Mouse (Mus musculus) forebrain, embryonic 13.5 days (tissue): ENCODE data around the gene Itgb2l. TPM values are rescaled to one million over a fixed set of nuclear protein-coding genes. Genes with fewer than 3 reads are reported as not detected.
"Not testable (repeated sequence)": the region's sequence is repeated elsewhere in the genome, so short reads cannot be mapped to it uniquely, and the experiment has no call there.

Experiments
- ATAC-seq: fragments of 200-750 bp; cut with Nextera tagmentation; 2 replicates; pipeline ENCODE4 v1.8.0; 2017
- H3K27ac ChIP-seq: fragments of 300-500 bp; sonication (generic); 2 replicates; pipeline ENCODE4 v1.5.1; 2015; ENCODE audit warnings: inconsistent platforms, mild to moderate bottlenecking, moderate library complexity
- H3K27me3 ChIP-seq: fragments of 300-500 bp; sonication (generic); 2 replicates; pipeline ENCODE4 v1.6.1; 2015; ENCODE audit warnings: mild to moderate bottlenecking, inconsistent platforms
- H3K36me3 ChIP-seq: fragments of 300-500 bp; sonication (generic); 2 replicates; pipeline ENCODE4 v1.6.1; 2015; ENCODE audit warnings: mild to moderate bottlenecking, inconsistent platforms; ENCODE audit not compliant: poor library complexity, severe bottlenecking
- H3K4me1 ChIP-seq: fragments of 300-500 bp; sonication (generic); 2 replicates; pipeline ENCODE4 v1.6.1; 2015; ENCODE audit warnings: inconsistent platforms
- H3K4me2 ChIP-seq: fragments of 300-500 bp; sonication (generic); 2 replicates; pipeline ENCODE4 v1.6.1; 2015; ENCODE audit warnings: inconsistent platforms, mild to moderate bottlenecking, moderate library complexity
- H3K4me3 ChIP-seq: fragments of 300-500 bp; sonication (generic); 2 replicates; pipeline ENCODE4 v1.5.1; 2015; ENCODE audit warnings: mild to moderate bottlenecking, inconsistent platforms
- H3K9ac ChIP-seq: fragments of 300-500 bp; sonication (generic); 2 replicates; pipeline ENCODE4 v1.6.1; 2015; ENCODE audit warnings: mild to moderate bottlenecking, inconsistent platforms
- H3K9me3 ChIP-seq: fragments of 300-500 bp; sonication (generic); replicated peaks from 2 replicates; pipeline ENCODE4 v1.6.1; 2016; ENCODE audit warnings: inconsistent platforms
- WGBS: fragments of 180-500 bp; shearing (Covaris S2); methylation state at CpG from one replicate; pipeline ENCODE4 v1.1.7; 2015; 5-methylcytosine and 5-hydroxymethylcytosine counted together
- polyA plus RNA-seq: library from polyadenylated mRNA; unstranded; fragments of >200 nt; fragmentation: Nextera tagmentation; extraction: Ambion mirVana; gene quantifications from 2 replicates; pipeline ENCODE4 v1.2.1, GENCODE M21; 2015

Gene Itgb2l
- polyA plus RNA-seq, 1 experiment from 2014 or later = not detected

DNA sequence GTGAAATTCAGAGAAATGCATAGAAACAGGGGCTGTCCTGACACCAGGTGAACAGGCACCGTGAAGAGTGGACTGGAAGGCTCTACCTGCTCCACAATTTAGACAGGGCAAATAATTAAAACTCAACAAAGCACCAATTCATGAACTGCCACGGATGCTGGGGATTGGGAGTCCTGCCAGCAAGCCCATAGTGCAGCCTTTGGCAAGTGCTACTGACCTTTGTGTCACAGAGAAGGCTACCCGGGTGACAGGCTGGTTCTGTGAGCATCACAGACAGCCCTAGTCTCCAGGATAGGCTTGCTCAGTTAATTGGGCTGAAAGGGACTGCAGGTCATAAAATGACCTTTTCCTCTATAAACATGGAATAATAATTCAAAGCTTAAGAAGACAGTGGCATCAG, 17.4 kb upstream of the Itgb2l start:
- ATAC-seq = no peak
- Histone ChIP-seq H3K27me3 (0 out of 2 replicates have a peak, but pooled peaks cover 5% of the 10 kb centered on the region), H3K4me3 (no peak overlapping the region), H3K4me1 (peaks cover 8% of the 10 kb centered on the region; the same call in 1 of the 2 replicates), H3K9ac (no peak overlapping the region), H3K9me3 (no peaks in the 10 kb centered on the region), H3K36me3 (no peaks in the 10 kb centered on the region), H3K4me2 (no peak overlapping the region), H3K27ac (no peak overlapping the region)
- 30% methylated on average over 3 of the region's 3 CpGs for whole genome bisulfite sequencing

DNA sequence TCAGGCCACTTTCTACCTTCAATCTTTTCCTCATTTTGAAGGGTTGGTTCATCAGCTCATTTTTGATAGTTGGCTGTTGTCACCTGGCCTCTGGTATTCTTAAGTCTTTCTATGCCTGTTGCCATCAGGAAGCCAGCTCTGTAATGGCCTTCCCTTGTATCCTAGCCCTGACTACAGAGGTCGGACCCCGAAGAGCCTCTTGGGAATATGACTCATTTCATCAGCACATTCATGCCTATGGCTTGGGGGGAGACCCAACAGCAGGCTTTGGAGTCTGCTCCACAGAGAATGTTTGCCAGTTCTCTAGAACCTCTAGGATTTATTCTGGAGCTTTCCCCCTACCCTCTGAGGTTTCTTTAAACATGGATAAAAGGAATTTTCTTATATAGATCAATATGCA, 15.9 kb upstream of the Itgb2l start:
- Histone ChIP-seq H3K9ac (no peak overlapping the region), H3K36me3 (no peaks in the 10 kb centered on the region), H3K4me3 (no peak overlapping the region), H3K4me2 (no peak overlapping the region), H3K27me3 (no peaks in the 10 kb centered on the region), H3K9me3 (no peaks in the 10 kb centered on the region), H3K4me1 (peaks cover 8% of the 10 kb centered on the region; the same call in 1 of the 2 replicates), H3K27ac (no peak overlapping the region)
- no peak for ATAC-seq
- WGBS = 91% methylated on average over 2 of the region's 2 CpGs

DNA sequence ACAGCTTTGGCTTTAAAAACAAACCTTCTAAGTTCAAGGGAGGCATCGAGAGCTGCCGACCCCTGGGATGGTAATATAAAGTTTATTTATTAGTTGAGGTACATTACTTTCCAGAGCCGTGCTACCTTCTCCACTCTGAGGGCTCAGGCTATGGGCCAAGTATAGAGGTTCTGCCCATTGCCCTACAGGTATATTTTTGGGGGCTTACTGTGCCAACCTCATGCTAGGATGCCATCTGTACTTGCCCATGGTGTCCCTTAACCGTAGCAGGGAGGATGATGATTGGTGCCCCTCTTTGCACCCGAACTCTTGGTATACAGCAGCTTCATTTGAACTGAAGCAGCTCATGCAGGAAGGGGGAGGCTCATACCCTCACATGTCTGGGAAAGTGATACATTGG, 14.2 kb upstream of the Itgb2l start:
- 90% methylated on average over 5 of the region's 5 CpGs for WGBS
- no peak overlapping the region for H3K4me3 ChIP-seq
- no peak for ATAC-seq
- H3K4me1 ChIP-seq = peaks cover 8% of the 10 kb centered on the region; the same call in 1 of the 2 replicates
- no peaks in the 10 kb centered on the region for H3K9me3 ChIP-seq
- no peaks in the 10 kb centered on the region for H3K27me3 ChIP-seq
- no peaks in the 10 kb centered on the region for H3K36me3 ChIP-seq
- no peak overlapping the region for H3K4me2 ChIP-seq
- no peak overlapping the region for H3K27ac ChIP-seq
- no peak overlapping the region for H3K9ac ChIP-seq

DNA sequence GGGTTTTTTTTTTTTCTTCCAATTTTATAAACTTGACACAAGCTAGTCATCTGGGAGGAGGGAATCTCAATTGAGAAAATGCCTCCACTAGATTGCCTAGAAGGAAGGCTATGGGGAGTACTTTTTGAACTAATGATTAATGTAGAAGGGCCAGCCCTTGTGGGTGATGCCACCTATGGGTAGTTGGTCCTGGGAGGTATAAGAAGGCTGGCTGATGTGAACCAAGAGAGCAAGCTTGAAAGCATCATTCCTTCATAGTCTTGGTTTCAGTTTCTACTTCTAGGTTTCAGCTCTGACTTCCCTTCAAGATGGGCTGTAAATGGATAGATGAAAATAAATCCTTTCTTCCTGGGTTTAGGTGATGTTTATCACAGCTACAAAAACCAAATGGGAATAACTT, 10.7 kb upstream of the Itgb2l start:
- Histone ChIP-seq H3K4me1 (no peaks in the 10 kb centered on the region), H3K9ac (no peak overlapping the region), H3K4me3 (no peak overlapping the region), H3K36me3 (no peaks in the 10 kb centered on the region), H3K9me3 (no peaks in the 10 kb centered on the region), H3K27me3 (no peaks in the 10 kb centered on the region), H3K4me2 (no peak overlapping the region), H3K27ac (no peak overlapping the region)
- no peak for ATAC-seq

DNA sequence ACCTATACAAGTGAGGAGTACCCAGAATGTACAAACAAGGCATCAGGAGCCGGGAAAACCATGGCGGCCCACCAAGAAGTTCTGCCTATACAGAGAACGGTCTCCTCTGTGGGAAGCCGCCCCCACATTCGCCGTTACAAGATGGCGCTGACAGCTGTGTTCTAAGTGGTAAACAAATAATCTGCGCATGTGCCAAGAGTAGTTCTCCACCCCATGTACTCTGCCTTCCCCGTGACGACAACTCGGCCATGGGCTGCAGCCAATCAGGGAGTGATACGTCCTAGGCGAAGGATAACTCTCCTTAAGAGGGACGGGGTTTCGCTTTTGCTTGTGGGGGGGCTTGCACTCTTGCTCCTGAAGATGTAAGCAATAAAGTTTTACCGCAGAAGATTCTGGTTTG, 7.5 kb upstream of the Itgb2l start:
- 90% methylated on average over 16 of the region's 16 CpGs for WGBS
- H3K36me3 ChIP-seq, H3K27me3 ChIP-seq, H3K27ac ChIP-seq, H3K4me2 ChIP-seq, H3K9ac ChIP-seq, H3K4me3 ChIP-seq, H3K4me1 ChIP-seq, H3K9me3 ChIP-seq, ATAC-seq: not testable (repeated sequence)

- ATAC-seq = no peak
- H3K9me3 ChIP-seq = no peaks in the 10 kb centered on the region
- 84% methylated on average over 3 of the region's 3 CpGs for WGBS
Observed at GRCm38 (mm10) chr16:96441826-96442225, 1.6 kb downstream of the Itgb2l start.

GRCm38 (mm10) chr16:96440871-96441270, 2.5 kb downstream of the Itgb2l start:
- no peak overlapping the region for H3K9ac ChIP-seq
- no peaks in the 10 kb centered on the region for H3K36me3 ChIP-seq
- H3K4me3 ChIP-seq = no peak overlapping the region
- H3K9me3 ChIP-seq = no peaks in the 10 kb centered on the region
- WGBS = 83% methylated on average over 8 of the region's 8 CpGs
- H3K27me3 ChIP-seq = no peaks in the 10 kb centered on the region
- H3K4me2 ChIP-seq = no peak overlapping the region
- H3K4me1 ChIP-seq = no peaks in the 10 kb centered on the region
- no peak for ATAC-seq
- H3K27ac ChIP-seq = no peak overlapping the region

More at GRCm38 (mm10) chr16:96441826-96442225, 1.6 kb downstream of the Itgb2l start:
- Histone ChIP-seq H3K4me1 (no peaks in the 10 kb centered on the region), H3K9ac (no peak overlapping the region), H3K36me3 (no peaks in the 10 kb centered on the region), H3K27ac (no peak overlapping the region), H3K4me3 (no peak overlapping the region), H3K4me2 (no peak overlapping the region), H3K27me3 (no peaks in the 10 kb centered on the region)

- Histone ChIP-seq H3K9ac (no peak overlapping the region), H3K9me3 (no peaks in the 10 kb centered on the region), H3K4me3 (no peak overlapping the region), H3K36me3 (no peaks in the 10 kb centered on the region), H3K27ac (no peak overlapping the region), H3K27me3 (no peaks in the 10 kb centered on the region), H3K4me1 (no peaks in the 10 kb centered on the region), H3K4me2 (no peak overlapping the region)
- ATAC-seq = no peak
- 85% methylated on average over 4 of the region's 4 CpGs for WGBS
Observed at GRCm38 (mm10) chr16:96439682-96440081, 3.7 kb downstream of the Itgb2l start.

DNA sequence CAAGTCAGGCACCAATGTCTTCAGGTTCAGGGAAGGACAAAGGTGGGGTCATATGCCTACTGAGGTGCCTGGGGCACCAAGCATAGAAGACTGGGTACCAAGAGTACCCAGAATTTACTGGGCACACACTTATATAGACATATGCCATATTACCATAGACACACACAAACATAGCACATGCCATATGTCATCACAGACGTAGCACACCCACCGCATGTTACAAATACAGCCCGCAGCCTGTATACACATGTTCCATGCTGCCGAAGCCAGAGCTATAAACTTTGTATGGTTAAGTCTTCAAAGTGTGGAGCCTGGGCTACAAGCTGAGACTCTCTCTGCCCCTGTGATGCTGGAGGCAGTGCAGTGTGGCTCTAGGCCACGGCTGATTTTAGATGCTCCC, 4.5 kb downstream of the Itgb2l start:
- Histone ChIP-seq H3K4me2 (no peak overlapping the region), H3K27ac (no peak overlapping the region)

GRCm38 (mm10) chr16:96434024-96434785, 9.2 kb downstream of the Itgb2l start:
- H3K9ac ChIP-seq = no peak overlapping the region
- H3K4me3 ChIP-seq = no peak overlapping the region
- H3K27me3 ChIP-seq = no peaks in the 10 kb centered on the region
- H3K4me1 ChIP-seq = no peaks in the 10 kb centered on the region
- H3K9me3 ChIP-seq = no peaks in the 10 kb centered on the region
- no peak overlapping the region for H3K27ac ChIP-seq
- ATAC-seq = no peak
- no peak overlapping the region for H3K4me2 ChIP-seq
- 87% methylated on average over 3 of the region's 3 CpGs for whole genome bisulfite sequencing
- no peaks in the 10 kb centered on the region for H3K36me3 ChIP-seq

More for the DNA sequence above, 4.5 kb downstream of the Itgb2l start:
- peak; percentile 75; the same call in 1 of the 2 replicates for ATAC-seq
- Histone ChIP-seq H3K27me3 (no peaks in the 10 kb centered on the region), H3K36me3 (no peaks in the 10 kb centered on the region), H3K4me3 (no peak overlapping the region), H3K4me1 (no peaks in the 10 kb centered on the region), H3K9ac (no peak overlapping the region), H3K9me3 (no peaks in the 10 kb centered on the region)
- WGBS = 82% methylated on average over 5 of the region's 5 CpGs

DNA sequence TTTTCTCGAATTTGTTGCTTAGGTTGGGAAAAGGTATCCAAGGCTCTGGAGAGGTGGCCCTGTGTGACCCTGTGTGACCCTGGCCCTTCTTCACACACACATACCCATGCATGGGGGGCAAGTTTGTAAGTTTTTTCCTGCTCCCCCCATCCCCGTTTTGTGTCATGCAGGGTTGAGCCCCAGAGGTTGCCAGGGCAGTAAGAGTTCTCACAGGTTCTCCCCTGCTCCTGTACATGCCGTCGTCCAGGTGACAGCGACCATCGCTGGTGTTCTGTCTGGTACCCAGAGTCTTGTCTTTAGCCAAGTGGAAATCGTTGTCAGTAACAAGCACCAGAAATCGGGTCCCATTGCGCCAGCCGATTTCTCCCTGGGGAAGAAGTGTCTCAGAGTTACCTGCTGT, 10.2 kb downstream of the Itgb2l start:
- no peak for ATAC-seq
- Histone ChIP-seq H3K4me2 (no peak overlapping the region), H3K36me3 (no peaks in the 10 kb centered on the region), H3K4me3 (no peak overlapping the region), H3K27ac (no peak overlapping the region), H3K27me3 (no peaks in the 10 kb centered on the region), H3K9ac (no peak overlapping the region), H3K9me3 (no peaks in the 10 kb centered on the region), H3K4me1 (no peaks in the 10 kb centered on the region)
- WGBS = 82% methylated on average over 10 of the region's 10 CpGs

GRCm38 (mm10) chr16:96429046-96429445, 14.4 kb downstream of the Itgb2l start:
- 74% methylated on average over 3 of the region's 3 CpGs for WGBS
- Histone ChIP-seq H3K9me3 (no peaks in the 10 kb centered on the region), H3K4me3 (no peak overlapping the region), H3K36me3 (no peaks in the 10 kb centered on the region), H3K4me1 (no peaks in the 10 kb centered on the region), H3K27me3 (no peaks in the 10 kb centered on the region), H3K4me2 (no peak overlapping the region), H3K27ac (no peak overlapping the region), H3K9ac (no peak overlapping the region)
- ATAC-seq = no peak

DNA sequence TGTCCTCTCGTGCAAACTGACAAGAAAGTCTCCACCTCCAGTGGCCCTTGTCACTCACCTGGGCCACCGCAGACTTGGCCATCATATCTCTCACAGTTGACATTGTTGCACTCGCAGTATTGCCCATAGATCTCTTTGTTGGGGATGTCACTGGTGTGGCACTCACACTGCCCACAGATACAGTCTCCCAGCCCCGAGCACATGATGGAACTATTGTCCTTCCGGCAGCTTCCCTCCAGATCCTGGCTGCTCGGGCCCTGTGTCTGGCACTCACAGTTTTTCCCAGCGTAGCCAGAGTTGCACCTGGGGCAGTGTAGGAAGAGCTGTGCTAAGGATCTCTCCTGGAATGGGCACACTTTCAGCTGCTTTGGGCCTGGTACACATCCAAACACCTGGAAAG, 16.7 kb downstream of the Itgb2l start:
- Histone ChIP-seq H3K9me3 (no peaks in the 10 kb centered on the region), H3K4me1 (no peaks in the 10 kb centered on the region), H3K4me3 (no peak overlapping the region), H3K9ac (no peak overlapping the region), H3K27me3 (no peaks in the 10 kb centered on the region), H3K4me2 (no peak overlapping the region), H3K36me3 (no peaks in the 10 kb centered on the region), H3K27ac (no peak overlapping the region)
- WGBS = 83% methylated on average over 7 of the region's 7 CpGs
- no peak for ATAC-seq
